Mouse (Mus musculus) layer of hippocampus, adult 9-10 months (tissue): ENCODE data around the gene Mvb12b.

Experiments used
- DNase-seq: peaks from one replicate; pipeline ENCODE4 v3.0.0; 2022; ENCODE audit warnings: low spot score

Gene Mvb12b

GRCm38 (mm10) chr2:33734781-33735485 lies 152.8 kb downstream of the Mvb12b start:
- peak; percentile 58 for DNase-seq

- DNase-seq: no peak
Measured at GRCm38 (mm10) chr2:33729701-33730100, 158.0 kb downstream of the Mvb12b start.

GRCm38 (mm10) chr2:33727199-33727598 lies 160.5 kb downstream of the Mvb12b start:
- DNase-seq: no peak

- no peak for DNase-seq
Measured at GRCm38 (mm10) chr2:33720380-33720898, 167.3 kb downstream of the Mvb12b start.

GRCm38 (mm10) chr2:33719339-33720066 lies 168.2 kb downstream of the Mvb12b start:
- no peak for DNase-seq

GRCm38 (mm10) chr2:33718561-33718960 lies 169.2 kb downstream of the Mvb12b start:
- DNase-seq: no peak

- no peak for DNase-seq
Measured at GRCm38 (mm10) chr2:33717821-33718351, 169.9 kb downstream of the Mvb12b start.

GRCm38 (mm10) chr2:33717378-33717777 lies 170.4 kb downstream of the Mvb12b start:
- DNase-seq: no peak

GRCm38 (mm10) chr2:33716878-33717277 lies 170.9 kb downstream of the Mvb12b start:
- DNase-seq: no peak

GRCm38 (mm10) chr2:33714932-33715331 lies 172.8 kb downstream of the Mvb12b start:
- no peak for DNase-seq

GRCm38 (mm10) chr2:33713580-33714260 lies 174.0 kb downstream of the Mvb12b start:
- DNase-seq: no peak

GRCm38 (mm10) chr2:33712811-33713210 lies 174.9 kb downstream of the Mvb12b start:
- no peak for DNase-seq

GRCm38 (mm10) chr2:33708831-33709230 lies 178.9 kb downstream of the Mvb12b start:
- no peak for DNase-seq

- DNase-seq: no peak
Measured at GRCm38 (mm10) chr2:33708096-33708495, 179.7 kb downstream of the Mvb12b start.

GRCm38 (mm10) chr2:33706403-33706802 lies 181.3 kb downstream of the Mvb12b start:
- DNase-seq: no peak

- no peak for DNase-seq
Measured at GRCm38 (mm10) chr2:33705687-33706320, 181.9 kb downstream of the Mvb12b start.

- no peak for DNase-seq
Measured at GRCm38 (mm10) chr2:33703286-33703685, 184.5 kb downstream of the Mvb12b start.

GRCm38 (mm10) chr2:33702705-33703104 lies 185.0 kb downstream of the Mvb12b start:
- DNase-seq: no peak

- DNase-seq: no peak
Measured at GRCm38 (mm10) chr2:33701446-33701815, 186.3 kb downstream of the Mvb12b start.

- no peak for DNase-seq
Measured at GRCm38 (mm10) chr2:33700581-33701445, 186.9 kb downstream of the Mvb12b start.

- DNase-seq: no peak
Measured at GRCm38 (mm10) chr2:33698898-33699297, 188.8 kb downstream of the Mvb12b start.
